Mouse (Mus musculus) urinary bladder, postnatal 36 days (tissue): ENCODE measurements at regions not wholly inside any gene's neighbourhood (a gene's known extent, or its start where the extent isn't known, plus 50 kb on each side); places are given as distances from the start of the nearest gene placed in this dataset.

ENCODE experiments used
- DNase-seq, 2 experiments: peaks; one replicate each; pipeline ENCODE4 v3.0.0; 2022; ENCODE audit warnings: low spot score in 2 of 2, mixed read lengths in 1 of 2

- no peak for DNase-seq
Measured at GRCm38 (mm10) chr1:52553871-52554270, 53.4 kb upstream of the Nab1 start.

GRCm38 (mm10) chr1:52565812-52566211 is 64.7 kb upstream of the Nemp2 start:
- DNase-seq, result no peak

GRCm38 (mm10) chr1:52571674-52572073 is 58.8 kb upstream of the Nemp2 start:
- no peak for DNase-seq

GRCm38 (mm10) chr1:52578298-52579056 is 52.0 kb upstream of the Nemp2 start:
- DNase-seq, result peak in 1 of 2 experiments; percentile 42

- no peak for DNase-seq
Measured at GRCm38 (mm10) chr1:52580132-52580896, 50.2 kb upstream of the Nemp2 start.
